Mouse (Mus musculus) limb, embryonic 11.5 days (tissue): ENCODE measurements around the gene Prkn. TPM values are rescaled to one million over a fixed set of nuclear protein-coding genes. Genes with fewer than 3 reads are reported as not detected.

Source experiments
- ATAC-seq: fragments of 200-750 bp; cut with Nextera tagmentation; 2 replicates; pipeline ENCODE4 v1.8.0; 2017; ENCODE audit warnings: low read depth; ENCODE audit not compliant: insufficient number of reproducible peaks, low FRiP score, low TSS enrichment
- DNase-seq: peaks from one replicate; pipeline ENCODE4 v3.0.0-alpha.2; 2015; ENCODE audit warnings: low spot score
- H3K27ac ChIP-seq: fragments of 300-500 bp; sonication (generic); replicated peaks from 2 replicates; pipeline ENCODE4 v1.5.1; 2014; ENCODE audit warnings: low read depth, mild to moderate bottlenecking, low read length
- H3K27me3 ChIP-seq: fragments of 300-500 bp; sonication (generic); 2 replicates; pipeline ENCODE4 v1.6.1; 2014; ENCODE audit warnings: mild to moderate bottlenecking, low read length, mixed read lengths; ENCODE audit not compliant: control insufficient read depth, insufficient read depth
- H3K36me3 ChIP-seq: fragments of 300-500 bp; sonication (generic); 2 replicates; pipeline ENCODE4 v1.6.1; 2014; ENCODE audit warnings: mild to moderate bottlenecking, low read length, moderate library complexity, mixed read lengths; ENCODE audit not compliant: control insufficient read depth, insufficient read depth
- H3K4me1 ChIP-seq: fragments of 300-500 bp; sonication (generic); 2 replicates; pipeline ENCODE4 v1.6.1; 2014; ENCODE audit warnings: low read length, mixed read lengths; ENCODE audit not compliant: control insufficient read depth, insufficient read depth
- H3K4me2 ChIP-seq: fragments of 300-500 bp; sonication (generic); 2 replicates; pipeline ENCODE4 v1.6.1; 2014; ENCODE audit warnings: low read depth, mild to moderate bottlenecking, moderate library complexity; ENCODE audit not compliant: severe bottlenecking
- H3K4me3 ChIP-seq: fragments of 300-500 bp; sonication (generic); 2 replicates; pipeline ENCODE4 v1.5.1; 2014; ENCODE audit warnings: low read depth, low read length
- H3K9ac ChIP-seq: fragments of 300-500 bp; sonication (generic); 2 replicates; pipeline ENCODE4 v1.6.1; 2014; ENCODE audit warnings: mild to moderate bottlenecking, low read length
- H3K9me3 ChIP-seq: fragments of 300-500 bp; sonication (generic); 2 replicates; pipeline ENCODE4 v1.6.1; 2016; ENCODE audit warnings: low read length; ENCODE audit not compliant: control insufficient read depth
- WGBS: fragments of 180-500 bp; shearing (Covaris S2); extraction: QIAGEN DNeasy Blood & Tissue Kit; methylation state at CpG from one replicate; pipeline ENCODE4 v1.1.7; 2014; 5-methylcytosine and 5-hydroxymethylcytosine counted together
- polyA plus RNA-seq: library from polyadenylated mRNA; unstranded; fragments of >200 nt; fragmentation: Nextera tagmentation; extraction: Ambion mirVana; gene quantifications from 2 replicates; pipeline ENCODE4 v1.2.1, GENCODE M21; 2014

Gene Prkn
- polyA plus RNA-seq, 1 experiment from 2014 or later, result 1.2 TPM

GRCm38 (mm10) chr17:12102326-12102725 is 1262.1 kb downstream of the Prkn start:
- no peaks in the 10 kb centered on the region for H3K36me3 ChIP-seq
- H3K27ac ChIP-seq, result no peak overlapping the region
- no peak overlapping the region for H3K4me3 ChIP-seq
- H3K27me3 ChIP-seq, result no peaks in the 10 kb centered on the region
- no peak overlapping the region for H3K4me2 ChIP-seq
- 93% methylated on average over 10 of the region's 10 CpGs for WGBS
- no peak overlapping the region for H3K9ac ChIP-seq
- H3K4me1 ChIP-seq, result no peaks in the 10 kb centered on the region
- DNase-seq, result no peak
- H3K9me3 ChIP-seq, result no peaks in the 10 kb centered on the region
- ATAC-seq, result no peak

- H3K4me3 ChIP-seq, result no peak overlapping the region
- no peaks in the 10 kb centered on the region for H3K27me3 ChIP-seq
- ATAC-seq (no peak), DNase-seq (no peak)
- WGBS, result 86% methylated on average over 6 of the region's 6 CpGs
- no peak overlapping the region for H3K9ac ChIP-seq
- H3K4me1 ChIP-seq, result no peaks in the 10 kb centered on the region
- H3K36me3 ChIP-seq, result no peaks in the 10 kb centered on the region
- no peaks in the 10 kb centered on the region for H3K9me3 ChIP-seq
- H3K27ac ChIP-seq, result no peak overlapping the region
- no peak overlapping the region for H3K4me2 ChIP-seq
Measured at GRCm38 (mm10) chr17:12103781-12104180, 1263.6 kb downstream of the Prkn start.

- no peak overlapping the region for H3K9ac ChIP-seq
- no peak overlapping the region for H3K4me3 ChIP-seq
- no peaks in the 10 kb centered on the region for H3K9me3 ChIP-seq
- no peak overlapping the region for H3K4me2 ChIP-seq
- DNase-seq (no peak), ATAC-seq (no peak)
- no peaks in the 10 kb centered on the region for H3K36me3 ChIP-seq
- H3K27me3 ChIP-seq, result no peaks in the 10 kb centered on the region
- 73% methylated on average over 7 of the region's 7 CpGs for WGBS
- H3K4me1 ChIP-seq, result no peaks in the 10 kb centered on the region
- H3K27ac ChIP-seq, result no peak overlapping the region
Measured at GRCm38 (mm10) chr17:12104245-12104644, 1264.1 kb downstream of the Prkn start.

GRCm38 (mm10) chr17:12104690-12105089 is 1264.5 kb downstream of the Prkn start:
- Histone ChIP-seq H3K4me2 (no peak overlapping the region), H3K4me3 (no peak overlapping the region), H3K27me3 (no peaks in the 10 kb centered on the region), H3K9ac (no peak overlapping the region), H3K9me3 (no peaks in the 10 kb centered on the region), H3K36me3 (no peaks in the 10 kb centered on the region), H3K4me1 (no peaks in the 10 kb centered on the region), H3K27ac (no peak overlapping the region)
- WGBS, result 81% methylated on average over 6 of the region's 6 CpGs
- DNase-seq (no peak), ATAC-seq (no peak)

GRCm38 (mm10) chr17:12106255-12106654 is 1266.1 kb downstream of the Prkn start:
- no peak for DNase-seq
- no peak for ATAC-seq
- Histone ChIP-seq H3K4me1 (no peaks in the 10 kb centered on the region), H3K4me2 (no peak overlapping the region), H3K4me3 (no peak overlapping the region), H3K9ac (no peak overlapping the region), H3K9me3 (no peaks in the 10 kb centered on the region), H3K36me3 (no peaks in the 10 kb centered on the region), H3K27me3 (no peaks in the 10 kb centered on the region), H3K27ac (no peak overlapping the region)
- WGBS, result 54% methylated on average over 4 of the region's 4 CpGs

Other genes starting within 250 kb of the Prkn start
- gene Pacrg, start 73 bp upstream of the Prkn start, polyA plus RNA-seq, result 1.3 and 2.8 TPM in 2 replicates